In the genomic region with DNA sequence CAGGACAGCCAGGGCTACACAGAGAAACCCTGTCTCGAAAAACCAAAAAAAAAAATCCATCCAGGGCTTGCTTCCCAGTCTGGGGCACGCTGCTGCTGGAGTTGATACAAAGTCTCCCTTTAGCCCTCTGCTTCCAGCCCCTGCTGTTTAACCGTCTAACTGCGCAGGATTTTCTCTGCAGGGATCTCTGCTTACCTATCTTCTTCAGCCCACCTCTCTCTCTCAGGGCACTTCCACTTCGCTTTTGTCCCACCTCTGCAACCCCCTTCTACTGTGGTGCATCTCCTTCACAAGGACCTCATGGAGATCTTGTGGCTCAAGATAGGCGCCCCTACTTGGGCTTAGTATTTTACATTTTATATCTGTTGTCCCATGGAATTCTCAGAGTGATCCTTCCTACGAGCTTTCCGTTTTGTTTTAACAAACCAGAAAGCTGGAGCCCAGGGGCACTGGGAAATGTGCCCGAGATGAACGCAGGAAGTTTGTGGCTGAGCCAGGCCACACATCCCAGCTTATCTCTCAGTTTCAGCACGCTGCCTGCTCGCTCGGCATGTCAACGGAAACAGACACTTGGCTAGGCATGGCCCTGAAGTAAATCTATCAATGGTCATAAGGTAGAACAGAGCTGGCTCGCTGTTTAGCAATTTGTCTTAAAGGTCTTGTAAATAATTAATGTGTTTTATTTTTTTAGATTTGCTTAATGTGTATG, we compare ENCODE assay signal across 10 mouse cellular contexts. TPM values are rescaled to one million over a fixed set of nuclear protein-coding genes. Genes with fewer than 3 reads are reported as not detected.
DNase-seq lines count a peak whose midpoint lies in the region; ATAC-seq and TF ChIP-seq lines count a peak whose summit lies in the region.
"Had no signal": no experiment of that assay in that cellular context is flagged by ENCODE, and none has a peak within 500 bp of the region (broad histone marks: within the 10 kb centered on the region; RNA-seq: fewer than 3 reads in every experiment).

No protein-coding gene starts in this region.

- H3K4me2 ChIP-seq in kidney, embryonic 15.5 days: no peak overlapping the region
- H3K4me2 ChIP-seq in kidney, embryonic 14.5 days (replicated peaks; ENCODE audit: low read depth, low read length): no peak overlapping the region
- peak overlapping the region; percentile 52 for H3K4me2 ChIP-seq in heart, embryonic 14.5 days (ENCODE audit: low read length)
- peak overlapping the region; percentile 39 for H3K4me2 ChIP-seq in liver, embryonic 14.5 days (ENCODE audit: low read depth)
- no peak overlapping the region for H3K4me2 ChIP-seq in intestine, embryonic 15.5 days (replicated peaks)
- H3K4me2 ChIP-seq: embryonic facial prominence, embryonic 12.5 days; limb, embryonic 12.5 days had no signal

- peaks cover 12% of the 10 kb centered on the region for H3K36me3 ChIP-seq in kidney, embryonic 15.5 days
- H3K36me3 ChIP-seq in kidney, embryonic 14.5 days (ENCODE audit: control insufficient read depth, insufficient read depth, low read length): no peaks in the 10 kb centered on the region
- peaks cover 53% of the 10 kb centered on the region for H3K36me3 ChIP-seq in heart, embryonic 14.5 days (ENCODE audit: control insufficient read depth, insufficient read depth, low read length)
- no peaks in the 10 kb centered on the region for H3K36me3 ChIP-seq in liver, embryonic 14.5 days (replicated peaks; ENCODE audit: control insufficient read depth, insufficient read depth, low read depth)
- no peaks in the 10 kb centered on the region for H3K36me3 ChIP-seq in intestine, embryonic 15.5 days
- H3K36me3 ChIP-seq: limb, embryonic 12.5 days had no signal

- no peak for ATAC-seq in kidney, embryonic 15.5 days (replicated peaks; ENCODE audit: low FRiP score)
- no peak for ATAC-seq in kidney, embryonic 14.5 days (ENCODE audit: low FRiP score, low TSS enrichment)
- ATAC-seq in heart, embryonic 14.5 days (ENCODE audit: insufficient number of reproducible peaks, insufficient read depth, low FRiP score, low read depth): no peak
- peak; percentile 66 for ATAC-seq in liver, embryonic 14.5 days (ENCODE audit: insufficient read depth)
- no peak for ATAC-seq in intestine, embryonic 15.5 days

- H3K27me3 ChIP-seq in kidney, embryonic 15.5 days: no peaks in the 10 kb centered on the region
- no peaks in the 10 kb centered on the region for H3K27me3 ChIP-seq in kidney, embryonic 14.5 days (ENCODE audit: control insufficient read depth, insufficient read depth, low read length)
- no peaks in the 10 kb centered on the region for H3K27me3 ChIP-seq in heart, embryonic 14.5 days (ENCODE audit: control insufficient read depth, insufficient read depth, low read length)
- no peaks in the 10 kb centered on the region for H3K27me3 ChIP-seq in liver, embryonic 14.5 days (ENCODE audit: control insufficient read depth, insufficient read depth, low read length)
- H3K27me3 ChIP-seq in intestine, embryonic 15.5 days (replicated peaks): no peaks in the 10 kb centered on the region
- H3K27me3 ChIP-seq: embryonic facial prominence, embryonic 12.5 days; limb, embryonic 12.5 days had no signal

- intact Hi-C loops in left cerebral cortex, postnatal 25 days (cut with DNase I): no loop called here

- 0 out of 2 replicates have a peak, but pooled peaks cover 6% of the 10 kb centered on the region for H3K4me1 ChIP-seq in kidney, embryonic 15.5 days
- H3K4me1 ChIP-seq in kidney, embryonic 14.5 days (ENCODE audit: control insufficient read depth, insufficient read depth, low read length): no peaks in the 10 kb centered on the region
- peaks cover 14 to 17% of the 10 kb centered on the region in 2 experiments for H3K4me1 ChIP-seq in heart, embryonic 14.5 days (ENCODE audit: control insufficient read depth in 2 of 2, insufficient read depth in 2 of 2, low read length in 2 of 2)
- H3K4me1 ChIP-seq in liver, embryonic 14.5 days (replicated peaks; ENCODE audit: control insufficient read depth in 2 of 2, insufficient read depth in 2 of 2, low read length in 1 of 2): peaks cover 2 to 12% of the 10 kb centered on the region in 2 experiments; a peak in 3 of 4 replicates
- H3K4me1 ChIP-seq in intestine, embryonic 15.5 days (replicated peaks): no peaks in the 10 kb centered on the region
- H3K4me1 ChIP-seq: embryonic facial prominence, embryonic 12.5 days had no signal

- no peak overlapping the region for H3K9ac ChIP-seq in kidney, embryonic 15.5 days
- H3K9ac ChIP-seq in kidney, embryonic 14.5 days (ENCODE audit: low read depth, low read length): no peak overlapping the region
- H3K9ac ChIP-seq in heart, embryonic 14.5 days (ENCODE audit: low read length): 0 out of 2 replicates have a peak overlapping the region, but pooled peaks have one; percentile 21
- no peak overlapping the region; the same call in 1 of the 2 replicates for H3K9ac ChIP-seq in liver, embryonic 14.5 days (replicated peaks)
- H3K9ac ChIP-seq in intestine, embryonic 15.5 days: no peak overlapping the region
- H3K9ac ChIP-seq: embryonic facial prominence, embryonic 12.5 days; limb, embryonic 12.5 days had no signal

- H3K4me3 ChIP-seq in kidney, embryonic 15.5 days (replicated peaks): no peak overlapping the region
- no peak overlapping the region for H3K4me3 ChIP-seq in kidney, embryonic 14.5 days (ENCODE audit: low read length)
- no peak overlapping the region for H3K4me3 ChIP-seq in heart, embryonic 14.5 days (ENCODE audit: control insufficient read depth in 1 of 2, insufficient read depth in 1 of 2, low read depth in 1 of 2, low read length in 2 of 2)
- no peak overlapping the region for H3K4me3 ChIP-seq in liver, embryonic 14.5 days (ENCODE audit: insufficient read depth in 1 of 2, low read depth in 2 of 2, low read length in 2 of 2)
- no peak overlapping the region for H3K4me3 ChIP-seq in intestine, embryonic 15.5 days (replicated peaks)
- H3K4me3 ChIP-seq: embryonic facial prominence, embryonic 12.5 days; limb, embryonic 12.5 days had no signal

- DNase-seq in adrenal gland, postnatal 10 days: peak; percentile 48
- peak in 1 of 3 experiments; percentile 39 for DNase-seq in liver, embryonic 14.5 days (ENCODE audit: low read depth in 3 of 3, low spot score in 3 of 3)
- DNase-seq in left cerebral cortex, postnatal 25 days (ENCODE audit: low spot score in 2 of 2): no peak
- no peak for DNase-seq in right cerebral cortex, postnatal 14 days

- 0 out of 2 replicates have a peak overlapping the region, but pooled peaks have one; percentile 54 for H3K27ac ChIP-seq in kidney, embryonic 15.5 days
- no peak overlapping the region for H3K27ac ChIP-seq in kidney, embryonic 14.5 days (ENCODE audit: low read depth, low read length)
- peak overlapping the region; percentile 75 to 80 for H3K27ac ChIP-seq in heart, embryonic 14.5 days (replicated peaks in 1 of 2; ENCODE audit: control insufficient read depth in 1 of 2, insufficient read depth in 1 of 2, low read depth in 2 of 2, low read length in 2 of 2)
- no peak overlapping the region; the same call in 1 of the 2 replicates for H3K27ac ChIP-seq in liver, embryonic 14.5 days
- H3K27ac ChIP-seq in intestine, embryonic 15.5 days: no peak overlapping the region
- H3K27ac ChIP-seq: embryonic facial prominence, embryonic 12.5 days; limb, embryonic 12.5 days had no signal

- H3K9me3 ChIP-seq in kidney, embryonic 15.5 days (replicated peaks): no peaks in the 10 kb centered on the region
- H3K9me3 ChIP-seq in kidney, embryonic 14.5 days (ENCODE audit: control insufficient read depth, low read length): no peaks in the 10 kb centered on the region
- H3K9me3 ChIP-seq in heart, embryonic 14.5 days (ENCODE audit: control insufficient read depth, low read length): no peaks in the 10 kb centered on the region
- H3K9me3 ChIP-seq in liver, embryonic 14.5 days (ENCODE audit: control insufficient read depth, low read length): no peaks in the 10 kb centered on the region
- H3K9me3 ChIP-seq in intestine, embryonic 15.5 days: no peaks in the 10 kb centered on the region
- H3K9me3 ChIP-seq: embryonic facial prominence, embryonic 12.5 days; limb, embryonic 12.5 days had no signal

- no peak for TF ChIP-seq CTCF in liver, embryonic 14.5 days (IDR thresholded peaks at IDR 0.05; ENCODE audit: low read depth)

- 62% methylated on average over 15 of the region's 15 CpGs for WGBS in kidney, embryonic 15.5 days
- WGBS in kidney, embryonic 14.5 days: 62% methylated on average over 15 of the region's 15 CpGs
- 26% methylated on average over 15 of the region's 15 CpGs for WGBS in heart, embryonic 14.5 days
- 12% methylated on average over 15 of the region's 15 CpGs for WGBS in liver, embryonic 14.5 days (ENCODE audit: insufficient replicate concordance)
- 68% methylated on average over 15 of the region's 15 CpGs for WGBS in intestine, embryonic 15.5 days

- no peak for TF ChIP-seq EP300 in liver, embryonic 14.5 days (IDR thresholded peaks at IDR 0.05; ENCODE audit: low read depth)

RNA-seq across cellular contexts. Expression of gene Map7, which starts 12.8 kb away (rescaled TPM):
- polyA plus RNA-seq in kidney, embryonic 15.5 days (2015; fragmentation: Nextera tagmentation; extraction: Ambion mirVana): 26.7 and 28.8 TPM in 2 replicates
- 12.6 and 19.6 TPM in 2 replicates for polyA plus RNA-seq in kidney, embryonic 14.5 days (2014; fragmentation: Nextera tagmentation; extraction: Ambion mirVana)
- total RNA-seq in adrenal gland, postnatal 10 days (2021): 10 to 100 TPM; 15.9 to 18.7 TPM
- polyA plus RNA-seq in heart, embryonic 14.5 days (2014; fragmentation: Nextera tagmentation; extraction: Ambion mirVana): 5.2 and 6.6 TPM in 2 replicates
- 2.1 and 2.2 TPM in 2 replicates for polyA plus RNA-seq in liver, embryonic 14.5 days (2012; rRNA removed)
- polyA plus RNA-seq in liver, embryonic 14.5 days (2014; fragmentation: Nextera tagmentation; extraction: Ambion mirVana): 2.3 and 3.1 TPM in 2 replicates
- polyA plus RNA-seq in intestine, embryonic 15.5 days (2015; fragmentation: Nextera tagmentation; extraction: Ambion mirVana): 36.6 and 37.5 TPM in 2 replicates
- total RNA-seq in left cerebral cortex, postnatal 25 days (2021): 100 to 1,000 TPM in 1 of 2 experiments, 10 to 100 TPM in 1; 97.9 to 111 TPM

Comparison
In these comparisons a context has a peak if more than half of its experiments do, and no peak if none do; other contexts are left out.
1. H3K27ac ChIP-seq: peak in kidney, embryonic 15.5 days (single experiment) and heart, embryonic 14.5 days (2 of 2); none in kidney, embryonic 14.5 days (single experiment), liver, embryonic 14.5 days (single experiment) and intestine, embryonic 15.5 days (single experiment).
2. H3K4me2 ChIP-seq: peak in heart, embryonic 14.5 days (single experiment) and liver, embryonic 14.5 days (single experiment); none in kidney, embryonic 15.5 days (single experiment), kidney, embryonic 14.5 days (single experiment) and intestine, embryonic 15.5 days (single experiment).